Mouse (Mus musculus): Measurements from ENCODE around the gene Tdrkh.

Gene Tdrkh

GRCm38 (mm10) chr3:94389420-94389819 is 23.7 kb upstream of the Tdrkh start:
- DNase-seq (ENCODE audit: low read depth) = no peak

DNA sequence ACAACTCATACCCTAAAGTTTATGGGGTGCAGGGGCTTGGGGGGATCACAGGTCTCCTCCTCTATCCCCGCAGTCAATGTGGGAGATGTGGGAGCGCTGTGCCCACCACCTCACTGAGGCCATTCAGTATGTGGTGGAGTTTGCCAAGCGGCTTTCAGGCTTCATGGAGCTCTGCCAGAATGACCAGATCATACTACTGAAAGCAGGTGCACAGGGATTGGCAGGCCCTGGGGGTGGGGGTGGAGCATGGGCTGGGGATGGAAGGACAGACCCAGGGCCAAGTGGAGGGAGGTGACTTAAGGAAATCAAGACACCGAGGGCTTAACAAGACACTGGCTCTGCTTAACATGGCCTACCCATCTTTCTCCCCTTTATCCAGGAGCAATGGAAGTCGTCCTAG is 22.1 kb upstream of the Tdrkh start:
- DNase-seq (ENCODE audit: low read depth) = no peak

DNA sequence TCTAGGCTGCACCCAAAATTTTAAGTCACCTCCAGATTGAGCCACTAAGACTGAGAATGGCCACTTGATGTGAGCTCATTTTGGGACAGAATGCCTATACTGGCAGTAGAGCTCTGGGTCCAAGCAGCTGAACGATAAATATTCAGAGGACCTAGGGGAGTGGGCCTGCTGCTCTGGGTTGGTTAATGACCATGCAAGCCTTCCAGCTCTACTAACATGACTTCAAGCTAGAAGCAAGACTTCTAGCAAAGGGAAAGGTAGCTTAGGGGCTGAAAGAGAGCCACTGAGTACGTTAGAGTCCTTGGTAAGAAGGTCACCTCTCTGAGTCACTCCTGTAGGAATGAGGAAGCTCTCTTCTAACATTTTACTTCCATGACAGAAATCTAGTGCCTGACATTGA is 20.9 kb upstream of the Tdrkh start:
- DNase-seq (ENCODE audit: low read depth) = no peak

DNA sequence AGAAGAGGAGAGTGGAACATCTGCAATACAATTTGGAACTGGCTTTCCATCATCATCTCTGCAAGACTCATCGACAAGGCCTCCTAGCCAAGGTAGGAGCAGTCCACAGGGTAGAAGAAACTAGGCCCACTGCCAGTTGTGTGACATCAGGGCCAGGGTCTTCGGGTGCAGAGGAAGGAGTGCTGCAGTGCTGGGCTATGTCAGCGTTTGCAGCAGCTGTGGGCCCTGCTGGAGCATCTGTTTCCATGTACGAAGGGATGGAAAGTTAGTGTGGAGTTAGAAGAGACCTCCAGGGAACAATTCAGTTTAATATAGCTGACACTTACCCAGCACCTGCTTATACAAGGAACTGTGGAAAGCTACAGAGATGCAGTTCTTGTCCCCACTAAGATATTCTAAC is 20.0 kb upstream of the Tdrkh start:
- DNase-seq (ENCODE audit: low read depth) = no peak

GRCm38 (mm10) chr3:94396336-94396735 is 16.7 kb upstream of the Tdrkh start:
- no peak for DNase-seq (ENCODE audit: low read depth)

GRCm38 (mm10) chr3:94396851-94397250 is 16.2 kb upstream of the Tdrkh start:
- no peak for DNase-seq (ENCODE audit: low read depth)

- DNase-seq (ENCODE audit: low read depth) = no peak
Measured at GRCm38 (mm10) chr3:94398217-94398616, 14.9 kb upstream of the Tdrkh start, which contains the start of gene Lingo4. TSS of gene Lingo4 (plus strand) at chr3:94398517.

DNA sequence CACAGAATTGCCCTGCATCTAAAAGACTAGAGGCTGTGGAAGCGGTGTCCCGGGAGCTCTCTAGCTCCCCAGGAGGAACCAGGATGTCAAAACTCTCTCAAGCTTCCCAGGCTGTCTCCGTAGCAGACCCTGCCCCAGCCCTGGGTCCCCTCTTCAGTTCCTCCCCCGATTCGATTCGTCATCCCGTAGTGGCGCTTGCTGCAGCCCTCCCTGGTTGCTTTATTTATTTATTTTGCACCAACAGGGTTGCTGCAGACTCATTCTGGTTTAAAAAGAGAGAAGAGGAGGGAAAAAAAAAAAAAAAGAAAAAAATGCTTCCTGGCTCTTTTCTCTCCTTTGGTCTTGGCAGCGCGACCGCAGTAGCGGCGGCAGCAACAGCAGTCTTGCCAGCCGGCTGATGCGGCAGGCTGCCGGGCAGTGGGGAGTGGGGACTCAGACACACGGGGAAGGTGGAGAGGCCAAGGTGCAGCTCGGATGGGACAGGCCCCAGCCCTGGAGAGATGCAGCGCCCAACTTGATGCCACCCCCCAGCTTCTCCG is 14.1 kb upstream of the Tdrkh start:
- DNase-seq (ENCODE audit: low read depth) = peak; percentile 35

DNA sequence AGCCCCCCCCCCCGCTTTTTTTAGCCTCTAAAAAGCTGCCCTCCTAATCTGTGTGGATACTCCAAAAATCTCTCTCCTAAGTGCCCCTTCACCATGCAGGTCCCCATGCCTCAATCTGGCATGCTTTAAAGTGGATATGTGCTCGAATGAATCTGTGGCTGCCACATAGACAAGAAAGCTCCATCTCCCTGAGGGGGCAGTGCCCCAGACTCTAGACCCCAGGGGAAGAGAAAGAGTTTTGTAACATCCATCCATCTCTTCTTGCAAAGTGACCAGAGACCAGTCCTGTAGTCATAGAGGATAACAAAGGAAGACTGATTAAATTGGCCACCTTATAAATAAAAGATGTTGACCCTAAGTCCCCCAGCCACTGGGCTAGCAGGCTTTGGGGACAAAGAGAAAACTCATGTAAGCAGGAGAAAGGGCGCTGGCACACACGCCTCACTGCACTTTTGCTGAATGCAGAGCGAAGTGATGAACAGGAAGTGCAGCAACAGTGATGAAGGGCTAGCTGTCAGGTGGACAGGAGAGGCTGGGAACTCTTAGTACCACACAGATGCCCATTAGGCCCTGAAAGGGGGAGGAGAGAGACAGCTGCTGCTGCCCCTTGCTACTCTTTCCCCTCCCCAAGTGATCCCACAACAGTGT is 13.3 kb upstream of the Tdrkh start:
- DNase-seq (ENCODE audit: low read depth) = no peak

DNA sequence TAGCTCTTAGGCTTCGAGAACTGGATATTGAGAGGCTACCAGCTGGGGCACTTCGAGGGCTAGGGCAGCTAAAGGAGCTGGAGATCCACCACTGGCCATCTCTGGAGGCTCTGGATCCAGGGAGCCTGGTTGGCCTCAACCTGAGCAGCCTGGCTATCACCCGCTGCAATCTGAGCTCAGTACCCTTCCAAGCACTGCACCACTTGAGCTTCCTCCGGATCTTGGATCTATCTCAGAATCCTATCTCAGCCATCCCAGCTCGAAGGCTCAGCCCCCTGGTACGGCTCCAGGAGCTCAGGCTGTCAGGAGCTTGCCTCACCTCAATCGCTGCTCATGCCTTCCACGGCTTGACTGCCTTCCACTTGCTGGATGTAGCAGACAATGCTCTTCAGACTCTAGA is 10.6 kb upstream of the Tdrkh start:
- no peak for DNase-seq (ENCODE audit: low read depth)

GRCm38 (mm10) chr3:94404366-94405054 is 8.6 kb upstream of the Tdrkh start:
- DNase-seq (ENCODE audit: low read depth) = peak; percentile 58

- no peak for DNase-seq (ENCODE audit: low read depth)
Measured at GRCm38 (mm10) chr3:94405561-94405960, 7.5 kb upstream of the Tdrkh start.

GRCm38 (mm10) chr3:94412530-94412929 is 543 bp upstream of the Tdrkh start:
- DNase-seq (ENCODE audit: low read depth) = no peak

GRCm38 (mm10) chr3:94430980-94431379 is 17.9 kb downstream of the Tdrkh start:
- no peak for DNase-seq (ENCODE audit: low read depth)

DNA sequence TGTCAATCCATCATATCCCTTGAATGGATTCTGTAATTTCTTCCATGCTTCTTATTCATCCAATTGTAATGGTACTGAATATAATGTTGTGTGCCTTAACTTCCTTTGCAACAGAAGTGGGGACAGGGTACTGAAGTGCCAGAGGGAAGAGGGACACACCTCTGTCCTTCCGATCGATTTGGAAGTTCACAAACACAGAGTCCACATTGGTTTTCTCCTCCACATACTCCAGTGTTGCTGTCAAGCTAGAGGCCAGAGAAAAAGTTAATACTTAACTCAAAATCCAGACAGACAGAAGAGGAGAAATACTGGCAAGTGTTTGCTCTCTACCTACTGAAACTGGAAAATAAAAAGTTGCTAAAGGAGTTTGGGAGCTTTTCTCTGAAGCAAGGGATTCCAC is 21.2 kb downstream of the Tdrkh start:
- no peak for DNase-seq (ENCODE audit: low read depth)

DNA sequence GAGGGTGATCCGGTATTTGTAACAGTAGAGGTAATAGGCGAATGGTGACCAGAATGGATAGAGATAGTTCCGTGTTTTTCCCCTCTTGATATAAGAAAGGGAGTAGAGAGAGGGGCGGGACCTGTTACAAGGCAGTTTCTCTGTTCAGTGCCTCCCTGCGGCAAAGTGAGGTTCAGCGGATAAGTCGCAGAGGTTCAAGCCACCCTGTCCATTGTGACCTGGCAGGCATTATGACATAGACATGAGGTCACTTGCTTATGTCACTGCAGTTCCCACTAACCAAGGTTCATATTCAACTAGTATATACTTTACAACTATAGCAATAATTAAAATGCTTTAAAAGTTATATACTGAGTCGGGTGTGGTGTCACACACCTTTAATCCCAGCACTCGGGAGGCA is 23.3 kb downstream of the Tdrkh start:
- no peak for DNase-seq (ENCODE audit: low read depth)

DNA sequence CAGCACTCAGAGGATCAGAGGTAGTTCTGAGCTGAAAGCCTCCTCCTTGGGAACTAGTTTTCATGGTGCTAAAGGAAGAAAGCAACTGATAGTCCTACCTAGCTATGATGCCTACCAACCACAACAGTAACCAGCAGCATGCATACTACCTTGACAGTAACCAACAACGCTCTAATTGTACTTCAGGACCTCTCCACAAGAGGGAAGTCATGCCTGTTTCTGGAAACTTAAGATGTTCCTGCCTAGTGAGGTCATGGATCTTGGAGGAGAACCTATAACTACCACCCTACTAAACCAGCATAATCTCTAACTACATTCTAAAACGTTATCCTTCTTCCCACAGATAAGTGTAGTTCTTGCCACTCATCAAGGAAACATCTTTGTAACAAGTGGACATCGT is 28.1 kb downstream of the Tdrkh start:
- peak; percentile 62 for DNase-seq (ENCODE audit: low read depth)

GRCm38 (mm10) chr3:94442951-94443596 is 30.0 kb downstream of the Tdrkh start, which contains the start of gene Mrpl9:
TSS of gene Mrpl9 (plus strand) at chr3:94443318.
- peak; percentile 97 for DNase-seq (ENCODE audit: low read depth)

DNA sequence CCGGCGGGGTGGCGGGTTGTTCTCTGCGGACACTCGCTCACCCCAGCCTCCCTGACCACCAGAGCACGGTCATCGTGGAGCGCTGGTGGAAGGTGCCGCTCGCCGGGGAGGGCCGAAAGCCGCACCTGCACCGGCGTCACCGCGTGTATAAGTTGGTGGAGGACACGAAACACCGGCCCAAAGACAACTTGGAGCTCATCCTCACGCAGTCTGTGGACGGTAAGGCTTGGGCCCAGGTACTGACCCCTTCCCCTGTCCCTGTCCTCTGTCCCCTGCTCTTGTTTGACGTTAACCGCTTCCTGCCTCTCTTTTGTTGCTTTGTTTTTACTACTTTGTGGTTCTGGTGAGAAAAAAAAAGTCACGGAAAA is 30.5 kb downstream of the Tdrkh start, which contains the start of gene Oaz3:
Oaz3 (minus strand) TSS at position 319 of the 368 bp plus-strand sequence.
- DNase-seq (ENCODE audit: low read depth) = no peak

GRCm38 (mm10) chr3:94449377-94449776 is 36.3 kb downstream of the Tdrkh start:
- DNase-seq (ENCODE audit: low read depth) = no peak

- DNase-seq (ENCODE audit: low read depth) = peak; percentile 98
Measured at GRCm38 (mm10) chr3:94456529-94457000, 43.5 kb downstream of the Tdrkh start.

GRCm38 (mm10) chr3:94457055-94457454 is 44.0 kb downstream of the Tdrkh start:
- DNase-seq (ENCODE audit: low read depth) = no peak

DNA sequence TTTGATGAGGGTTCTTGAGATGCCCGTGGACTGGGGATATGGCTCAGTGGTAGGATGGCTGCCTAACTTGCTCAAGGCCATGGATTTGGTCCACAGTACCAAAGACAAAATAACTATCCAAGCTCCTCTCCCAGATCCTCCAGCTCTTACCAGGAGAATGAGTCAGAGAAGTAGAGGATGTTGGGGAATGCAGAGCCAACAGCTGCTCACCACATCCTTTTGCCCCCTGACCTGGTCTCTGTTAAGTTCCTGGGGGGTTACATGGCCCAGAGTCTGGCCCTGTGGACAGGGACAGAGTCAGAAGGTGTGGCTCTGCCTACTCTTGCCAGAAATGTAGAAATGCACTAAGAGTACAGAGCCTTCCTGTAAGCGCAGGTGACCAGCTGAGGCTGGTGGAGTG is 46.8 kb downstream of the Tdrkh start:
- DNase-seq (ENCODE audit: low read depth) = peak; percentile 43
